Comparison of ENCODE assay signal across 12 mouse cellular contexts in the genomic region with DNA sequence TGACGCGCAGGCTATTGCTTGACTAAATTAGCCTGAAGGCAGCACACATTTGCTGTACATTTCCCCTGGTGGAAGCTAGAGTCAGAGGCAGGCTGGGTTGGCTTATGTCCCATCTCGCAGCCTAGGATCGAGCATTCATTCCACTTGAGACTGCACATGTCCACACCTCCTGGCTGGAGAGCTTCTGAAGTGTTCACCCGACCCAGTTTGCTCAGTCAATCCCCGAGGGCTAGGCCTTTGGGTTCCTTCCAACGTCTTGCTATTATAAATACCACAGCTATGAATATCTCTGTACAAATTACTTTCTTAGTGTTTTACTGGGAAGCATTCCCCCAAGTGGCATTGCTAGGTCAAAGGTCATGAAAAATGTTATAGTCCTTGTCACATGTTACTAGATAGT. TPM values are rescaled to one million over a fixed set of nuclear protein-coding genes. Genes with fewer than 3 reads are reported as not detected.
DNase-seq lines count a peak whose midpoint lies in the region; ATAC-seq and TF ChIP-seq lines count a peak whose summit lies in the region.
"Had no signal": no experiment of that assay in that cellular context is flagged by ENCODE, and none has a peak within 500 bp of the region (broad histone marks: within the 10 kb centered on the region; RNA-seq: fewer than 3 reads in every experiment).

No protein-coding gene starts in this region.

- TF ChIP-seq CTCF in Patski (IDR thresholded peaks at IDR 0.05), result no peak
- 0 out of 2 replicates have a peak, but pooled peaks have one; percentile 14 for TF ChIP-seq CTCF in lung, adult 2 months (IDR thresholded peaks at IDR 0.05; ENCODE audit: insufficient read depth, low read length)

- no peak overlapping the region for H3K4me3 ChIP-seq in heart, embryonic 10.5 days
- no peak overlapping the region for H3K4me3 ChIP-seq in lung, adult 2 months (replicated peaks; ENCODE audit: extremely low read depth, low read depth, low read length)
- H3K4me3 ChIP-seq: liver, embryonic 13.5 days had no signal

- no peaks in the 10 kb centered on the region for H3K4me1 ChIP-seq in heart, embryonic 10.5 days
- H3K4me1 ChIP-seq in lung, adult 2 months (ENCODE audit: control insufficient read depth, insufficient read depth, low read length), result peaks cover 4% of the 10 kb centered on the region; the same call in 1 of the 2 replicates
- H3K4me1 ChIP-seq: liver, embryonic 13.5 days had no signal

- H3K27ac ChIP-seq in heart, embryonic 10.5 days, result no peak overlapping the region
- H3K27ac ChIP-seq: liver, embryonic 13.5 days had no signal

- H3K9me3 ChIP-seq in heart, embryonic 10.5 days, result no peaks in the 10 kb centered on the region
- H3K9me3 ChIP-seq: liver, embryonic 13.5 days had no signal

- H3K36me3 ChIP-seq in heart, embryonic 10.5 days, result no peaks in the 10 kb centered on the region
- H3K36me3 ChIP-seq: liver, embryonic 13.5 days had no signal

- peak; percentile 80 to 88 for DNase-seq in heart, adult 18-20 months
- no peak for DNase-seq in heart, embryonic 10.5 days (ENCODE audit: low spot score)
- DNase-seq in Patski (ENCODE audit: low read depth, low spot score), result peak; percentile 44
- DNase-seq in gastrocnemius, postnatal 36 days, result peak; percentile 55 to 76
- DNase-seq in lung, adult 2 months, result peak; percentile 77
- DNase-seq in neural tube, embryonic 10.5 days (ENCODE audit: extremely low spot score, low spot score), result no peak
- no peak for DNase-seq in ovary, adult 18-20 months (ENCODE audit: low spot score)
- DNase-seq: liver, embryonic 13.5 days; right cerebral cortex, postnatal 14 days had no signal

- in situ Hi-C loops in Patski (cut with MboI; ENCODE audit: low pct_unique_long_range_greater_than_20kb), result no loop called here

- WGBS in heart, embryonic 10.5 days, result 75% methylated on average over 7 of the region's 7 CpGs
- WGBS in lung, adult 2 months, result 49% methylated on average over 7 of the region's 7 CpGs

- CTCF ChIA-PET in Patski (lab: Charles Lee), result interaction anchor here (1.0 to 2.3 kb wide), 3 partner anchors 35 to 40 kb away, joined by 3 to 5 read pairs (median 3); no protein-coding TSS in a partner anchor

- H3K27me3 ChIP-seq in heart, embryonic 10.5 days (ENCODE audit: insufficient read depth, poor library complexity, severe bottlenecking), result no peaks in the 10 kb centered on the region
- H3K27me3 ChIP-seq in Patski, result no peaks in the 10 kb centered on the region
- H3K27me3 ChIP-seq: liver, embryonic 13.5 days had no signal

- POLR2A ChIA-PET in Patski (lab: Charles Lee), result no interaction called here

- intact Hi-C loops in gastrocnemius, postnatal 36 days (cut with DNase I), result no loop called here

- ATAC-seq in Patski, result peak; percentile 61
- ATAC-seq in frontal cortex, adult (ENCODE audit: low TSS enrichment), result no peak
- ATAC-seq: activated CD4-positive, CD25-positive, alpha-beta regulatory T cell, adult 4 months had no signal

- no peak for TF ChIP-seq POLR2A in lung, adult 2 months (IDR thresholded peaks at IDR 0.05; ENCODE audit: borderline replicate concordance, extremely low read depth, low read depth, low read length)

RNA-seq across cellular contexts. Expression of a gene that starts 43.1 kb away (rescaled TPM):
- under 1 TPM; 0.35 to 0.41 TPM for total RNA-seq in heart, adult 18-20 months (2021)
- polyA plus RNA-seq in heart, embryonic 10.5 days (2016; fragmentation: Nextera tagmentation; extraction: Ambion mirVana), result 0.25 and 0.88 TPM in 2 replicates
- polyA plus RNA-seq in Patski (2021), result 0.30 TPM
- total RNA-seq in gastrocnemius, postnatal 36 days (2021), result under 1 TPM; 0.38 to 0.49 TPM
- 0.66 and 0.76 TPM in 2 replicates for polyA plus RNA-seq in lung, adult 2 months (2012; rRNA removed)
- total RNA-seq: hematopoietic stem cell, adult 5-6 weeks had no signal

RNA-seq across cellular contexts. Expression of a gene that starts 59.0 kb away (rescaled TPM):
- 10 to 100 TPM; 88.1 to 95.2 TPM for total RNA-seq in heart, adult 18-20 months (2021)
- polyA plus RNA-seq in heart, embryonic 10.5 days (2016; fragmentation: Nextera tagmentation; extraction: Ambion mirVana), result 49.3 and 61.1 TPM in 2 replicates
- 162 TPM for polyA plus RNA-seq in Patski (2021)
- total RNA-seq in gastrocnemius, postnatal 36 days (2021), result 100 to 1,000 TPM in 1 of 2 experiments, 10 to 100 TPM in 1; 90.9 to 108 TPM
- polyA plus RNA-seq in lung, adult 2 months (2012; rRNA removed), result 107 and 141 TPM in 2 replicates

Comparison
In these comparisons a context has a peak if more than half of its experiments do, and no peak if none do; other contexts are left out.
1. DNase-seq: peak in heart, adult 18-20 months (2 of 2), Patski (single experiment), gastrocnemius, postnatal 36 days (2 of 2) and lung, adult 2 months (single experiment); none in heart, embryonic 10.5 days (single experiment), neural tube, embryonic 10.5 days (single experiment) and ovary, adult 18-20 months (single experiment).